Mouse (Mus musculus): ENCODE results near the gene Ccdc89.
A peak's percentile ranks its signal among the peaks of the same experiment; 100 is the strongest.

Gene Ccdc89

DNA sequence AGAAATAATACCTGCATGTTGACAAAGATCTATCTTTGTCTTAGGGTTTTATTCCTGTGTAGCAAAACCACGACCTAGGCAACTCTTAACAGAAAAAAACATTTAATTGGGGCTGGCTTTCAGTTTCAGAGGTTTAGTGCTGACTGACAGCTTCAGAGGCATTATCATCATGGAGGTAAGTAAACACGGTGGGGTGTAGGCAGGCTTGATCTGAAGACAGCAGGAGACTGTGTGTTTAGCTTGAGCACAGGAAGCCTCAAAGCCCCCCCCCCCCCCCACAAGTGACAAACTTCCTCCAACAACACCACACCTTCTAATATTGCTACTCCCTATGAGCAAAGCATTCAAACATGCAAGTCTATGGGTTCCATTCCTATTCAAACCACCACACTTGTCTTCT is 47.1 kb downstream of the Ccdc89 start:
- DNase-seq (ENCODE audit: low read depth, low spot score), result no peak

DNA sequence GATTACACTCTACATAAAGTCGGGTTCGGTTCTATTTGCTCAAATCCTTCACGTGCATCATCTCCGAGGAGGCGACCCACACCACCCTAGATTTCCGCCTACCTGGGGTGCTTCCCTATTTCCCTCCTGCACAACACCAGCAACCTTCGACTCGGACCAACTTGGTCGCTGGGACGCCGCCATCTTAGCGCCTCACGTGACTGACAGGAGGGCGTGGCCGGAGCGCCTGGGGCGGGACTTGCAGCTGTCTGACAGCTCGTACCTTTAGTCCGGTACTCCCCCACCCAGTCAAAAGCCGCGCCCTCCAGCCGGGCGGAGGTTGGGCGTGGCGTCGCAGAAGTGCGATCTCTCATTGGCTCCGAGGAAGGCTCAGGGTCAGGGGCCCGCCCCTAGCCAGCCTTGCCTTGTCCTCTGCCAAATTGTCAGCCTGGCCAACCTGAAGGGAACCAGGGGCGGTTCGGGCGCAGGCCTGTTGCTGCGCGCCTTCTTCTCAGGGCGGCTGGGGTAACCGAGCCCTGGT is 49.5 kb downstream of the Ccdc89 start, which contains the start of gene Tmem126b:
Gene Tmem126b (minus strand): TSS at position 209 of the 520 bp plus-strand sequence.
- peak; percentile 96 for DNase-seq (ENCODE audit: low read depth, low spot score)

DNA sequence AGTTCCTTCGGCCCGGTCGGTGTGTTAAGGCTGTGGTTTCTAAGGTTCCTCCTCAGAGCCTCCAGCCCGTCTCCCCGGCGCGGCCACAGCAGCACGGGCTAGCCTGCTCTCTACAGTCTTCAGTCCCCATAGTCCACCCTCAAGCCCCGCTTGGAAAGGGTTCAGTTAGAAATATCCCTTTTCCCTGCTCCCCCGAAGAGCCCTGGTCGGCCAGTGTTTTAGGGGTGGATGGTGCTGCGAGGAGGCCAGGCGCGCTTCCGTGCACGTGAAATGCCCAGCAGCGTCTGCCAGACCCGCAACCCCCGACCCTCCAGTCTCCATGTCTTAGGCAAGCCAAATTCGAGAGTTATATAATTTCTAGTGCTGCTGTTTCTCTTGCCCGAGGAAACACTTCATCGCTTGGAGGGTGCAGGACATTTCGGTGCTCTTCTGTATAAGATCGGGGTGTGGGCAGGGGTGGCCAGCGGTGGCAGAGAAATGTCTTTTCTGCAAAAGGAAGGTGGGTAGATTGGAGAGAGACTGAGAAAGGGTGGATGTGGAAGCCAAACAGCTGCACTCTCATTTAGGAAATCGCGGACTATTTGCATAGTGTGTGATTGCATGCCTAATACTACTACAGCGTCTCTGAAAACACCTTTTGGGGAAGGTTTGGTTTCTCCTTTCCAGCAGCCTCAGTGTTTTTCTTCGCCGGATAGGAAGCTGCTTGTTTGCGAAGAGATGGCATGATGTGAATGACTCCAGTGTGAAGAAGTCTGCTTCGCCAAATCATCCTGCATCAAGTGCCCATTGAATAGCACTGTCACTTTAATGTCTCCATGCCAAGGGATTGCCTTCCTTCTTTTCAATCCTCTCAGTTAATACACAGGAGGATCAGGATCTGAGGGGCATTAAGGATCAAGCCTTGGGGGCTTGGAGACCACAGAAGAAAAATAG is 50.2 kb downstream of the Ccdc89 start, which contains the start of gene Dlg2:
Gene Dlg2 (plus strand): TSS at position 360 of the 933 bp plus-strand sequence.
- DNase-seq (ENCODE audit: low read depth, low spot score), result no peak
